Mouse (Mus musculus) neural tube, embryonic 15.5 days (tissue): Measurements from ENCODE around the gene Rapgef4. TPM values are rescaled to one million over a fixed set of nuclear protein-coding genes. Genes with fewer than 3 reads are reported as not detected.

Experiments
- ATAC-seq: fragments of 200-750 bp; cut with Nextera tagmentation; 2 replicates; pipeline ENCODE4 v1.8.0; 2017; ENCODE audit warnings: mild to moderate bottlenecking, moderate TSS enrichment, moderate library complexity; ENCODE audit not compliant: low FRiP score
- H3K27ac ChIP-seq: fragments of 300-500 bp; sonication (generic); replicated peaks from 2 replicates; pipeline ENCODE4 v1.5.1; 2015; ENCODE audit warnings: mild to moderate bottlenecking, inconsistent platforms
- H3K27me3 ChIP-seq: fragments of 300-500 bp; sonication (generic); replicated peaks from 2 replicates; pipeline ENCODE4 v1.6.1; 2015; ENCODE audit warnings: inconsistent platforms
- H3K36me3 ChIP-seq: fragments of 300-500 bp; sonication (generic); 2 replicates; pipeline ENCODE4 v1.6.1; 2015; ENCODE audit warnings: inconsistent platforms
- H3K4me1 ChIP-seq: fragments of 300-500 bp; sonication (generic); 2 replicates; pipeline ENCODE4 v1.6.1; 2015; ENCODE audit warnings: inconsistent platforms
- H3K4me2 ChIP-seq: fragments of 300-500 bp; sonication (generic); 2 replicates; pipeline ENCODE4 v1.6.1; 2015; ENCODE audit warnings: inconsistent platforms, mild to moderate bottlenecking, moderate library complexity
- H3K4me3 ChIP-seq: fragments of 300-500 bp; sonication (generic); replicated peaks from 2 replicates; pipeline ENCODE4 v1.5.1; 2015; ENCODE audit warnings: mild to moderate bottlenecking, inconsistent platforms
- H3K9ac ChIP-seq: fragments of 300-500 bp; sonication (generic); replicated peaks from 2 replicates; pipeline ENCODE4 v1.6.1; 2015; ENCODE audit warnings: mild to moderate bottlenecking, inconsistent platforms
- H3K9me3 ChIP-seq: fragments of 300-500 bp; sonication (generic); replicated peaks from 2 replicates; pipeline ENCODE4 v1.6.1; 2016; ENCODE audit warnings: inconsistent platforms
- WGBS: fragments of 180-500 bp; shearing (Covaris S2); methylation state at CpG from one replicate; pipeline ENCODE4 v1.1.7; 2015; ENCODE audit warnings: mixed read lengths; 5-methylcytosine and 5-hydroxymethylcytosine counted together
- polyA plus RNA-seq: library from polyadenylated mRNA; unstranded; fragments of >200 nt; fragmentation: Nextera tagmentation; extraction: Ambion mirVana; gene quantifications from 2 replicates; pipeline ENCODE4 v1.2.1, GENCODE M21; 2015

Gene Rapgef4
- polyA plus RNA-seq, 1 experiment from 2014 or later: 45.3 TPM

- H3K4me3 ChIP-seq: no peak overlapping the region
- H3K9ac ChIP-seq: no peak overlapping the region
- no peak overlapping the region for H3K4me2 ChIP-seq
- H3K27ac ChIP-seq: no peak overlapping the region
- H3K9me3 ChIP-seq: no peaks in the 10 kb centered on the region
- no peak for ATAC-seq
- H3K27me3 ChIP-seq: no peaks in the 10 kb centered on the region
- 74% methylated on average over 3 of the region's 3 CpGs for whole genome bisulfite sequencing
- no peaks in the 10 kb centered on the region for H3K36me3 ChIP-seq
- no peaks in the 10 kb centered on the region for H3K4me1 ChIP-seq
Observed at GRCm38 (mm10) chr2:71958393-71958792, 22.6 kb upstream of the Rapgef4 start.

- H3K9me3 ChIP-seq: no peaks in the 10 kb centered on the region
- H3K4me1 ChIP-seq: no peaks in the 10 kb centered on the region
- H3K4me3 ChIP-seq: no peak overlapping the region
- H3K36me3 ChIP-seq: no peaks in the 10 kb centered on the region
- H3K9ac ChIP-seq: no peak overlapping the region
- 41% methylated on average over 10 of the region's 10 CpGs for WGBS
- H3K4me2 ChIP-seq: no peak overlapping the region
- ATAC-seq: no peak
- no peak overlapping the region for H3K27ac ChIP-seq
- H3K27me3 ChIP-seq: no peaks in the 10 kb centered on the region
Observed at GRCm38 (mm10) chr2:71964216-71964615, 16.8 kb upstream of the Rapgef4 start.

- Histone ChIP-seq H3K4me1 (no peaks in the 10 kb centered on the region), H3K9ac (no peak overlapping the region), H3K4me3 (no peak overlapping the region), H3K9me3 (no peaks in the 10 kb centered on the region), H3K27ac (no peak overlapping the region), H3K36me3 (no peaks in the 10 kb centered on the region), H3K27me3 (no peaks in the 10 kb centered on the region), H3K4me2 (no peak overlapping the region)
- no peak for ATAC-seq
- 87% methylated on average over 4 of the region's 4 CpGs for WGBS
Observed at GRCm38 (mm10) chr2:71965476-71965875, 15.6 kb upstream of the Rapgef4 start.

GRCm38 (mm10) chr2:71966737-71967136 is 14.3 kb upstream of the Rapgef4 start:
- Histone ChIP-seq H3K9ac (no peak overlapping the region), H3K4me1 (no peaks in the 10 kb centered on the region), H3K4me2 (no peak overlapping the region), H3K4me3 (no peak overlapping the region), H3K27ac (no peak overlapping the region), H3K36me3 (no peaks in the 10 kb centered on the region), H3K9me3 (no peaks in the 10 kb centered on the region), H3K27me3 (no peaks in the 10 kb centered on the region)
- 69% methylated on average over 4 of the region's 4 CpGs for WGBS
- no peak for ATAC-seq

GRCm38 (mm10) chr2:71967855-71968254 is 13.2 kb upstream of the Rapgef4 start:
- no peaks in the 10 kb centered on the region for H3K9me3 ChIP-seq
- no peaks in the 10 kb centered on the region for H3K27me3 ChIP-seq
- ATAC-seq: no peak
- no peak overlapping the region for H3K4me2 ChIP-seq
- no peak overlapping the region for H3K4me3 ChIP-seq
- no peaks in the 10 kb centered on the region for H3K36me3 ChIP-seq
- no peaks in the 10 kb centered on the region for H3K4me1 ChIP-seq
- no peak overlapping the region for H3K27ac ChIP-seq
- no peak overlapping the region for H3K9ac ChIP-seq
- 78% methylated on average over 5 of the region's 5 CpGs for WGBS

- no peaks in the 10 kb centered on the region for H3K9me3 ChIP-seq
- no peak overlapping the region for H3K9ac ChIP-seq
- no peaks in the 10 kb centered on the region for H3K27me3 ChIP-seq
- H3K4me2 ChIP-seq: no peak overlapping the region
- no peaks in the 10 kb centered on the region for H3K36me3 ChIP-seq
- no peak for ATAC-seq
- no peaks in the 10 kb centered on the region for H3K4me1 ChIP-seq
- H3K4me3 ChIP-seq: no peak overlapping the region
- H3K27ac ChIP-seq: no peak overlapping the region
- WGBS: 72% methylated on average over 3 of the region's 3 CpGs
Observed at GRCm38 (mm10) chr2:71973646-71974045, 7.4 kb upstream of the Rapgef4 start.

GRCm38 (mm10) chr2:71974143-71974846 is 6.7 kb upstream of the Rapgef4 start:
- H3K9ac ChIP-seq: no peak overlapping the region
- WGBS: 80% methylated on average over 10 of the region's 11 CpGs
- H3K36me3 ChIP-seq: no peaks in the 10 kb centered on the region
- no peak overlapping the region for H3K4me2 ChIP-seq
- no peak for ATAC-seq
- H3K27me3 ChIP-seq: no peaks in the 10 kb centered on the region
- no peak overlapping the region for H3K4me3 ChIP-seq
- no peaks in the 10 kb centered on the region for H3K4me1 ChIP-seq
- no peak overlapping the region for H3K27ac ChIP-seq
- H3K9me3 ChIP-seq: no peaks in the 10 kb centered on the region

GRCm38 (mm10) chr2:71979981-71980380 is 1.1 kb upstream of the Rapgef4 start:
- no peaks in the 10 kb centered on the region for H3K27me3 ChIP-seq
- H3K36me3 ChIP-seq: no peaks in the 10 kb centered on the region
- H3K27ac ChIP-seq: no peak overlapping the region
- no peak for ATAC-seq
- no peaks in the 10 kb centered on the region for H3K9me3 ChIP-seq
- 88% methylated on average over 7 of the region's 7 CpGs for WGBS
- H3K4me3 ChIP-seq: no peak overlapping the region
- peak overlapping the region; percentile 71 for H3K4me2 ChIP-seq
- H3K9ac ChIP-seq: no peak overlapping the region
- peaks cover 22% of the 10 kb centered on the region for H3K4me1 ChIP-seq

- ATAC-seq: peak; percentile 62
- Histone ChIP-seq H3K36me3 (no peaks in the 10 kb centered on the region), H3K9ac (peak overlapping the region; percentile 59), H3K4me3 (peak overlapping the region; percentile 59), H3K9me3 (no peaks in the 10 kb centered on the region), H3K27ac (peak overlapping the region; percentile 72), H3K27me3 (no peaks in the 10 kb centered on the region), H3K4me2 (peak overlapping the region; percentile 71), H3K4me1 (peaks cover 27% of the 10 kb centered on the region)
- WGBS: 5% methylated on average over 24 of the region's 24 CpGs
Observed at GRCm38 (mm10) chr2:71981343-71981851, 357 bp downstream of the Rapgef4 start.

- H3K4me2 ChIP-seq: peak overlapping the region; percentile 71
- 55% methylated on average over 6 of the region's 6 CpGs for WGBS
- H3K4me1 ChIP-seq: peaks cover 29% of the 10 kb centered on the region
- peak overlapping the region; percentile 72 for H3K27ac ChIP-seq
- ATAC-seq: no peak
- no peaks in the 10 kb centered on the region for H3K9me3 ChIP-seq
- no peaks in the 10 kb centered on the region for H3K36me3 ChIP-seq
- H3K9ac ChIP-seq: peak overlapping the region; percentile 59; the same call in 1 of the 2 replicates
- H3K27me3 ChIP-seq: no peaks in the 10 kb centered on the region
- peak overlapping the region; percentile 59 for H3K4me3 ChIP-seq
Observed at GRCm38 (mm10) chr2:71981896-71982295, 856 bp downstream of the Rapgef4 start.

GRCm38 (mm10) chr2:71982868-71983597 is 2.0 kb downstream of the Rapgef4 start:
- Histone ChIP-seq H3K4me2 (peak overlapping the region; percentile 71), H3K9me3 (no peaks in the 10 kb centered on the region), H3K4me1 (peaks cover 29% of the 10 kb centered on the region), H3K27ac (no peak overlapping the region), H3K9ac (no peak overlapping the region), H3K4me3 (no peak overlapping the region), H3K27me3 (no peaks in the 10 kb centered on the region), H3K36me3 (no peaks in the 10 kb centered on the region)
- no peak for ATAC-seq
- 63% methylated on average over 10 of the region's 10 CpGs for WGBS

GRCm38 (mm10) chr2:71985730-71986129 is 4.7 kb downstream of the Rapgef4 start:
- ATAC-seq: no peak
- Histone ChIP-seq H3K9me3 (no peaks in the 10 kb centered on the region), H3K9ac (no peak overlapping the region), H3K27me3 (no peaks in the 10 kb centered on the region), H3K4me1 (peaks cover 28% of the 10 kb centered on the region), H3K36me3 (no peaks in the 10 kb centered on the region), H3K4me3 (no peak overlapping the region), H3K27ac (no peak overlapping the region), H3K4me2 (no peak overlapping the region)
- 78% methylated on average over 2 of the region's 2 CpGs for WGBS
